Mouse (Mus musculus): ENCODE data around the gene Vmn1r135. TPM values are rescaled to one million over a fixed set of nuclear protein-coding genes. Genes with fewer than 3 reads are reported as not detected.
"Not testable (repeated sequence)": the region's sequence is repeated elsewhere in the genome, so short reads cannot be mapped to it uniquely, and the experiment has no call there.

The Vmn1r135 gene
- polyA plus RNA-seq (2015; fragmentation: Nextera tagmentation; extraction: Ambion mirVana), result not detected in 2 replicates

DNA sequence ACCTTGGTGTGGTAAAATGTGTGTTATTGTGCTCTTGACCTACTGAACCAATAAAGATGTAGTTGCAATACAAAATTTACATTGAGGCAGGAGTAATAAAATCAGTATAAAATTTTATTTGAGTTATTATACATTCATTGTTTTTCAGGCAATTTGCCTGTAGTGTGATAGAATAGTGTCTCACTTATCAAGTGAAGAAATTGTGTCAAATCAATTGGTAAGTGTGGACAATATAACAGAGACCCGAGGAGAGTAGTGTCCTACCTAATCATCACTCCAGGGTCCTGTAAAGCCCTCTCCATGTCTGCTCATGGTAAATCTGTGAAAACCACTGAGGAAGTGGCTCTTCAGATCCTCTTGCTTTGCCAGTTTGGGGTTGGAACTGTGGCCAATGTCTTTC is at the start of gene Vmn1r135:
Vmn1r135 (plus strand) TSS at position 301 of the 400 bp plus-strand sequence.
- not testable (repeated sequence) for H3K4me3 ChIP-seq (ENCODE audit: low read depth, low read length); H3K27me3 ChIP-seq (ENCODE audit: control insufficient read depth, insufficient read depth, low read depth, low read length); H3K4me2 ChIP-seq (ENCODE audit: low read depth, low read length); H3K36me3 ChIP-seq (ENCODE audit: control insufficient read depth, insufficient read depth); ATAC-seq (ENCODE audit: low read depth); H3K9me3 ChIP-seq (replicated peaks; ENCODE audit: control insufficient read depth, low read length); H3K27ac ChIP-seq (ENCODE audit: low read length); H3K9ac ChIP-seq (ENCODE audit: low read depth, low read length); H3K4me1 ChIP-seq (ENCODE audit: control insufficient read depth, low read depth, low read length)
- WGBS (ENCODE audit: insufficient replicate concordance), result no CpG with 5 or more reads among the region's 1 CpGs

DNA sequence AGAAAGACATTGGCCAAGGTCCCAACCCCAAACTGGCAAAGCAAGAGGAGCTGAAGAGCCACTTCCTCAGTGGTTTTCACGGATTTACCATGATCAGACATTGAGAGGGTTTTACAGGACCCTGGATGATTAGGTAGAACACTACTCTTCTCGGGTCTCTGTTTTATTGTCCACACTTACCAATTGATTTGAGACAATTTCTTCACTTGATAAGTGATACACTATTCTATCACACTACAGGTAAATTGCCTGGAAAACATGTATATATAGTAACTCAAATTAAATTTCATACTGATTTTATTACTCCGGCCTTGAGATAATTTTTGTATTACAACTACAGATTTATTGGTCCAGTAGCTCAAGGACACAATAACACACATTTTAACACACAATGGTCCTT is 35.5 kb upstream of the Vmn1r135 start, which contains the start of gene Gm4177:
Gm4177 (minus strand) TSS at position 101 of the 400 bp plus-strand sequence.
- not testable (repeated sequence) for H3K4me1 ChIP-seq (ENCODE audit: control insufficient read depth, low read depth, low read length); H3K27me3 ChIP-seq (ENCODE audit: control insufficient read depth, insufficient read depth, low read depth, low read length); H3K36me3 ChIP-seq (ENCODE audit: control insufficient read depth, insufficient read depth); H3K4me2 ChIP-seq (ENCODE audit: low read depth, low read length); H3K9ac ChIP-seq (ENCODE audit: low read depth, low read length); H3K27ac ChIP-seq (ENCODE audit: low read length); H3K9me3 ChIP-seq (replicated peaks; ENCODE audit: control insufficient read depth, low read length); ATAC-seq (ENCODE audit: low read depth); H3K4me3 ChIP-seq (ENCODE audit: low read depth, low read length)
- WGBS (ENCODE audit: insufficient replicate concordance), result no CpG with 5 or more reads among the region's 3 CpGs

DNA sequence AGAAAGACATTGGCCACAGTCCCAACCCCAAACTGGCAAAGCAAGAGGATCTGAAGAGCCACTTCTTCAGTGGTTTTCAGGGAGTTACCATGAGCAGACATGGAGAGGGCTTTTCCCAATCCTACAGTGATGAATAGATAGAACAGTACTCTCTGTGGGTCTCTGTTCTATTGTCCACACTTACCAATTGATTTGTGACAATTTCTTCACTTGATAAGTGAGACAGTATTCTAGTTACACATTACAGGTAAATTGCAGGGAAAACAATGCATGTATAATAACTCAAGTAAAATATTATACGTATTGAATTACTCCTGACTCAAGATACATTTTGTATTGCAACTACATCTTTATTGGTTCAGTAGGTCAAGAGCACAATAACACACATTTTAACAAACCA is 12.0 kb downstream of the Vmn1r135 start, which contains the start of gene Gm5725:
Gm5725 (minus strand) TSS at position 101 of the 400 bp plus-strand sequence.
- not testable (repeated sequence) for H3K4me2 ChIP-seq (ENCODE audit: low read depth, low read length)

More for the DNA sequence above, 12.0 kb downstream of the Vmn1r135 start, which contains the start of gene Gm5725:
- ATAC-seq (ENCODE audit: low read depth); H3K9ac ChIP-seq (ENCODE audit: low read depth, low read length); H3K4me1 ChIP-seq (ENCODE audit: control insufficient read depth, low read depth, low read length); H3K4me3 ChIP-seq (ENCODE audit: low read depth, low read length); H3K27me3 ChIP-seq (ENCODE audit: control insufficient read depth, insufficient read depth, low read depth, low read length); H3K27ac ChIP-seq (ENCODE audit: low read length); H3K9me3 ChIP-seq (replicated peaks; ENCODE audit: control insufficient read depth, low read length); H3K36me3 ChIP-seq (ENCODE audit: control insufficient read depth, insufficient read depth): not testable (repeated sequence)
- WGBS (ENCODE audit: insufficient replicate concordance), result no CpG with 5 or more reads among the region's 1 CpGs

Other genes starting within 250 kb of the Vmn1r135 start
- not detected in 2 replicates for gene Vmn1r132, start 218.3 kb upstream of the Vmn1r135 start, polyA plus RNA-seq (2015; fragmentation: Nextera tagmentation; extraction: Ambion mirVana)
- not detected in 2 replicates for gene Gm4175, start 70.9 kb upstream of the Vmn1r135 start, polyA plus RNA-seq (2015; fragmentation: Nextera tagmentation; extraction: Ambion mirVana)
- gene Gm4177, start 35.6 kb upstream of the Vmn1r135 start, polyA plus RNA-seq (2015; fragmentation: Nextera tagmentation; extraction: Ambion mirVana), result not detected in 2 replicates
- not detected in 2 replicates for gene Gm5725, start 11.9 kb downstream of the Vmn1r135 start, polyA plus RNA-seq (2015; fragmentation: Nextera tagmentation; extraction: Ambion mirVana)
- not detected in 2 replicates for gene Gm5891, start 88.9 kb downstream of the Vmn1r135 start, polyA plus RNA-seq (2015; fragmentation: Nextera tagmentation; extraction: Ambion mirVana)
- not detected in 2 replicates for gene Vmn1r137, start 162.2 kb downstream of the Vmn1r135 start, polyA plus RNA-seq (2015; fragmentation: Nextera tagmentation; extraction: Ambion mirVana)
- not detected in 2 replicates for gene Vmn1r138, start 196.5 kb downstream of the Vmn1r135 start, polyA plus RNA-seq (2015; fragmentation: Nextera tagmentation; extraction: Ambion mirVana)
- gene Gm6176, start 224.0 kb downstream of the Vmn1r135 start, polyA plus RNA-seq (2015; fragmentation: Nextera tagmentation; extraction: Ambion mirVana), result not detected in 2 replicates
- not detected in 2 replicates for gene Vmn1r139, start 236.7 kb downstream of the Vmn1r135 start, polyA plus RNA-seq (2015; fragmentation: Nextera tagmentation; extraction: Ambion mirVana)